Comparison of ENCODE assay signal across 19 mouse cellular contexts in genomic region chr6:142916271-142916941, GRCm38 (mm10). TPM values are rescaled to one million over a fixed set of nuclear protein-coding genes. Genes with fewer than 3 reads are reported as not detected.
DNase-seq lines count a peak whose midpoint lies in the region; ATAC-seq lines count a peak whose summit lies in the region.
"Had no signal": no experiment of that assay in that cellular context is flagged by ENCODE, and none has a peak within 500 bp of the region (broad histone marks: within the 10 kb centered on the region; RNA-seq: fewer than 3 reads in every experiment).

No protein-coding gene starts in this region.

- no peak for DNase-seq in heart, postnatal 10 days
- peak; percentile 79 for DNase-seq in 416B (ENCODE audit: low read depth)
- peak; percentile 48 for DNase-seq in testis, postnatal 10 days (ENCODE audit: low spot score)
- DNase-seq in layer of hippocampus, adult 8-10 months (ENCODE audit: low spot score in 2 of 2), result no peak
- DNase-seq in layer of hippocampus, adult 18-20 months (ENCODE audit: low spot score in 2 of 2), result no peak
- no peak for DNase-seq in c-Kit-positive CD71-positive TER-119-positive erythroid progenitor cells, embryonic 14.5 days (ENCODE audit: low spot score)
- DNase-seq: adrenal gland, adult 2 months; cerebellum, postnatal 14 days; embryo, embryonic 11 days; gastrocnemius, postnatal 36 days; layer of hippocampus, postnatal 36 days had no signal

- H3K9me3 ChIP-seq in heart, embryonic 15.5 days (replicated peaks), result no peaks in the 10 kb centered on the region
- H3K9me3 ChIP-seq: heart, embryonic 13.5 days; lung, embryonic 15.5 days; midbrain, embryonic 13.5 days had no signal

- no peak overlapping the region for H3K4me2 ChIP-seq in heart, embryonic 15.5 days
- H3K4me2 ChIP-seq: heart, embryonic 13.5 days; lung, embryonic 15.5 days; midbrain, embryonic 13.5 days had no signal

- intact Hi-C loops in heart, postnatal 10 days (cut with DNase I), result no loop called here

- H3K36me3 ChIP-seq in heart, embryonic 15.5 days, result no peaks in the 10 kb centered on the region
- H3K36me3 ChIP-seq: heart, embryonic 13.5 days; lung, embryonic 15.5 days had no signal

- ATAC-seq in heart, embryonic 15.5 days (replicated peaks; ENCODE audit: insufficient number of reproducible peaks, insufficient read depth, low FRiP score, low read depth), result no peak
- ATAC-seq in granulocyte monocyte progenitor cell, adult 5-6 weeks (replicated peaks; ENCODE audit: poor library complexity, severe bottlenecking), result peak; percentile 68
- ATAC-seq: intestine, postnatal 0 days; midbrain, embryonic 13.5 days had no signal

- 81% methylated on average over 11 of the region's 11 CpGs for WGBS in heart, embryonic 15.5 days

- peaks cover 3% of the 10 kb centered on the region for H3K4me1 ChIP-seq in heart, embryonic 15.5 days (replicated peaks)
- H3K4me1 ChIP-seq: lung, embryonic 15.5 days had no signal

- H3K27ac ChIP-seq in heart, embryonic 15.5 days, result peak overlapping the region; percentile 22; the same call in 1 of the 2 replicates
- H3K27ac ChIP-seq: heart, embryonic 13.5 days; liver, embryonic 14.5 days; lung, embryonic 15.5 days; macrophage; midbrain, embryonic 13.5 days had no signal

- no peak overlapping the region for H3K4me3 ChIP-seq in heart, embryonic 15.5 days
- H3K4me3 ChIP-seq: heart, embryonic 13.5 days; lung, embryonic 15.5 days; midbrain, embryonic 13.5 days had no signal

- H3K27me3 ChIP-seq in heart, embryonic 15.5 days, result no peaks in the 10 kb centered on the region
- H3K27me3 ChIP-seq: heart, embryonic 13.5 days; lung, embryonic 15.5 days; midbrain, embryonic 13.5 days had no signal

- no peak overlapping the region for H3K9ac ChIP-seq in heart, embryonic 15.5 days
- H3K9ac ChIP-seq: heart, embryonic 13.5 days; liver, embryonic 14.5 days; lung, embryonic 15.5 days; midbrain, embryonic 13.5 days had no signal

RNA-seq across cellular contexts. Expression of gene St8sia1, which starts 47.8 kb away (rescaled TPM):
- polyA plus RNA-seq in heart, embryonic 15.5 days (2015; fragmentation: Nextera tagmentation; extraction: Ambion mirVana), result 0.88 and 1.3 TPM in 2 replicates
- 1 to 10 TPM in 1 of 2 experiments, under 1 TPM in 1; 0.89 to 1.3 TPM for total RNA-seq in heart, postnatal 10 days (2021)
- not detected in 2 replicates for total RNA-seq in granulocyte monocyte progenitor cell, adult 5-6 weeks (2014; fragmentation: Nextera tagmentation)
- total RNA-seq in granulocyte monocyte progenitor cell, adult 5-6 weeks (2017), result not detected in 2 replicates
- total RNA-seq in layer of hippocampus, adult 8-10 months (2022), result 10 to 100 TPM; 37.2 to 46.1 (median 37.9) TPM
- 10 to 100 TPM; 34.1 TPM for total RNA-seq in layer of hippocampus, adult 18-20 months (2021)

Comparison
In these comparisons a context has a peak if more than half of its experiments do, and no peak if none do; other contexts are left out.
1. DNase-seq: peak in 416B (single experiment) and testis, postnatal 10 days (single experiment); none in heart, postnatal 10 days (0 of 2), layer of hippocampus, adult 8-10 months (0 of 2), layer of hippocampus, adult 18-20 months (0 of 2) and c-Kit-positive CD71-positive TER-119-positive erythroid progenitor cells, embryonic 14.5 days (single experiment).
2. RNA of gene St8sia1, which starts 47.8 kb away (total RNA-seq): 37.2 to 46.1 TPM in layer of hippocampus, adult 8-10 months and 34.1 TPM in layer of hippocampus, adult 18-20 months; 0.89 to 1.3 TPM in heart, postnatal 10 days and not detected in granulocyte monocyte progenitor cell, adult 5-6 weeks; every median in the first group is over 10 times any median in the second.